Mouse (Mus musculus) gastrocnemius, adult 8-10 months (tissue): ENCODE results near the gene Got1. TPM values are rescaled to one million over a fixed set of nuclear protein-coding genes. Genes with fewer than 3 reads are reported as not detected.

Experiments
- DNase-seq, 2 experiments: peaks; one replicate each; pipeline ENCODE4 v3.0.0; 2022; ENCODE audit warnings: low spot score in 2 of 2
- total RNA-seq, 4 experiments: library from RNA; stranded (reverse); gene quantifications; 2 replicates each; pipeline ENCODE4 v1.2.4; 2022

Got1 gene
- total RNA-seq, result 100 to 1,000 TPM; 284 to 461 (median 369) TPM

GRCm38 (mm10) chr19:43524187-43525103, at the start of gene Got1:
Gene Got1 (minus strand): TSS chr19:43524605.
- DNase-seq, result peak; percentile 93 to 96

GRCm38 (mm10) chr19:43570831-43571790, 46.7 kb upstream of the Got1 start:
- peak; percentile 35 to 43 for DNase-seq

GRCm38 (mm10) chr19:43569133-43569532, 44.7 kb upstream of the Got1 start:
- DNase-seq, result no peak

GRCm38 (mm10) chr19:43568298-43568697, 43.9 kb upstream of the Got1 start:
- no peak for DNase-seq

- DNase-seq, result no peak
Measured at GRCm38 (mm10) chr19:43563166-43563565, 38.8 kb upstream of the Got1 start.

GRCm38 (mm10) chr19:43561841-43562240, 37.4 kb upstream of the Got1 start:
- DNase-seq, result no peak

GRCm38 (mm10) chr19:43560244-43560643, 35.8 kb upstream of the Got1 start:
- DNase-seq, result no peak

GRCm38 (mm10) chr19:43551493-43551890, 27.1 kb upstream of the Got1 start:
- no peak for DNase-seq

GRCm38 (mm10) chr19:43550706-43551492, 26.5 kb upstream of the Got1 start:
- DNase-seq, result no peak

- no peak for DNase-seq
Measured at GRCm38 (mm10) chr19:43548060-43548459, 23.7 kb upstream of the Got1 start.

GRCm38 (mm10) chr19:43546337-43547117, 22.1 kb upstream of the Got1 start:
- no peak for DNase-seq

- no peak for DNase-seq
Measured at GRCm38 (mm10) chr19:43535372-43535771, 11.0 kb upstream of the Got1 start.

- DNase-seq, result no peak
Measured at GRCm38 (mm10) chr19:43530921-43531320, 6.5 kb upstream of the Got1 start.

GRCm38 (mm10) chr19:43530197-43530770, 5.9 kb upstream of the Got1 start:
- peak; percentile 50 to 57 for DNase-seq

- peak; percentile 27 to 53 for DNase-seq
Measured at GRCm38 (mm10) chr19:43528056-43528587, 3.7 kb upstream of the Got1 start.

GRCm38 (mm10) chr19:43527131-43527530, 2.7 kb upstream of the Got1 start:
- DNase-seq, result peak; percentile 22 to 48

GRCm38 (mm10) chr19:43526025-43526424, 1.6 kb upstream of the Got1 start:
- DNase-seq, result no peak

GRCm38 (mm10) chr19:43525566-43525965, 1.2 kb upstream of the Got1 start:
- DNase-seq, result no peak

GRCm38 (mm10) chr19:43525104-43525482, 688 bp upstream of the Got1 start:
- DNase-seq, result peak in 1 of 2 experiments; percentile 70

- DNase-seq, result no peak
Measured at GRCm38 (mm10) chr19:43523551-43523950, 854 bp downstream of the Got1 start.
